Mouse (Mus musculus): ENCODE data around the gene Hoxa11.

DNA sequence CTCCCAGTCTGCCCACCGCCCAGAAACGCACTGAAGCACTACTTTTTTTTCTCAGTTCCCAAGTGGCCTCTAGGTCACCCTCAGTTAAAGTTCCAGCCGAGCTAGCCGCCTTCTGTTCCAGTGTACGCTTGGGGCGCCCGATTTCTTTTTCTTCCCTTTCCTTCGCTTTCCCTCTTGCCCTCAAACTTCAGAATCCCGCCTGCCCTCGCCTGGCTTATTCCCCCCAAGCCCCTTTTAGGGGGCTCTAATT is 42.6 kb downstream of the Hoxa11 start:
- TF ChIP-seq CTCF (IDR thresholded peaks at IDR 0.05; ENCODE audit: extremely low read depth, insufficient read depth, insufficient read length, insufficient replicate concordance), result no peak
- TF ChIP-seq POLR2A (IDR thresholded peaks at IDR 0.05; ENCODE audit: low read depth, low read length), result no peak
